Mouse (Mus musculus) heart, embryonic 12.5 days (tissue): ENCODE measurements around the gene Pskh1. TPM values are rescaled to one million over a fixed set of nuclear protein-coding genes. Genes with fewer than 3 reads are reported as not detected.

Source experiments
- ATAC-seq: fragments of 200-750 bp; cut with Nextera tagmentation; 2 replicates; pipeline ENCODE4 v1.8.0; 2017; ENCODE audit warnings: moderate TSS enrichment, moderate library complexity; ENCODE audit not compliant: insufficient number of reproducible peaks, low FRiP score
- H3K27ac ChIP-seq: fragments of 300-500 bp; sonication (generic); 2 replicates; pipeline ENCODE4 v1.5.1; 2016; ENCODE audit warnings: mild to moderate bottlenecking, moderate library complexity; ENCODE audit not compliant: poor library complexity, severe bottlenecking
- H3K27me3 ChIP-seq: fragments of 300-500 bp; sonication (generic); replicated peaks from 2 replicates; pipeline ENCODE4 v1.6.1; 2016; ENCODE audit warnings: mild to moderate bottlenecking, moderate library complexity
- H3K36me3 ChIP-seq: fragments of 300-500 bp; sonication (generic); 2 replicates; pipeline ENCODE4 v1.6.1; 2016; ENCODE audit warnings: mild to moderate bottlenecking, moderate library complexity
- H3K4me1 ChIP-seq: fragments of 300-500 bp; sonication (generic); replicated peaks from 2 replicates; pipeline ENCODE4 v1.6.1; 2016; ENCODE audit warnings: mild to moderate bottlenecking
- H3K4me2 ChIP-seq: fragments of 300-500 bp; sonication (generic); 2 replicates; pipeline ENCODE4 v1.6.1; 2016; ENCODE audit warnings: mild to moderate bottlenecking, moderate library complexity
- H3K4me3 ChIP-seq: fragments of 300-500 bp; sonication (generic); 2 replicates; pipeline ENCODE4 v1.5.1; 2016; ENCODE audit warnings: mild to moderate bottlenecking
- H3K9ac ChIP-seq: fragments of 300-500 bp; sonication (generic); 2 replicates; pipeline ENCODE4 v1.6.1; 2016; ENCODE audit warnings: mild to moderate bottlenecking, moderate library complexity
- H3K9me3 ChIP-seq: fragments of 300-500 bp; sonication (generic); replicated peaks from 2 replicates; pipeline ENCODE4 v1.6.1; 2016; ENCODE audit warnings: mild to moderate bottlenecking, moderate library complexity
- WGBS: fragments of 180-500 bp; shearing (Covaris S2); methylation state at CpG from one replicate; pipeline ENCODE4 v1.1.7; 2016; 5-methylcytosine and 5-hydroxymethylcytosine counted together
- polyA plus RNA-seq: library from polyadenylated mRNA; unstranded; fragments of >200 nt; fragmentation: Nextera tagmentation; extraction: Ambion mirVana; gene quantifications from 2 replicates; pipeline ENCODE4 v1.2.1, GENCODE M21; 2016

Pskh1 gene
- polyA plus RNA-seq: 27.1 and 27.4 TPM in 2 replicates

- peak within 1 kb of the TSS; percentile 88 for H3K27ac ChIP-seq
- H3K9ac ChIP-seq: peak within 1 kb of the TSS; percentile 91
- H3K4me3 ChIP-seq: peak within 1 kb of the TSS; percentile 85
- peak; percentile 95 for ATAC-seq
- WGBS: under 1% methylated on average over 67 of the region's 68 CpGs
- no peaks in the 10 kb centered on the region for H3K27me3 ChIP-seq
- peak within 1 kb of the TSS; percentile 77 for H3K4me2 ChIP-seq
- no peaks in the 10 kb centered on the region for H3K9me3 ChIP-seq
- H3K36me3 ChIP-seq: peaks cover 3% of the 10 kb centered on the region; the same call in 1 of the 2 replicates
- H3K4me1 ChIP-seq: peaks cover 9% of the 10 kb centered on the region
Measured at GRCm38 (mm10) chr8:105900180-105900940, at the start of gene Pskh1. Pskh1 (plus strand) TSS chr8:105900441.

DNA sequence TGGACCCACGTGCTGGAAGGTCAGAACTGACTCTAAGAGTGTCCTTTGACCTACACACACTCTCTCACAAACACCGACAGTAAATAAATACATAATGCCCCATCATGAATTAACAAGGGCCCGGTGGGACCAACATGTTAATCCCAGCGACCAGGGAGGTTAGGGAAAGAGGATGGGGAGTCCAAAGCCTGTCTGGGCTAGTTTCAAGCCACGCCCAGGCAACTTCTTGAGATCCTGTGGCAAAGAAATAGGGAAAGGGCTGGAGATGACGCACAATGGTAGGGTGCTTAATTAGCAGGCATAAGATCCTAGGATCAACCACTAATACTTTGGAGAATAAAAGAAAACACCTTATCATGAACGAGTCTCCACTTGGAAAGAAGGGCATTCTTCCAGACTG, 49.6 kb upstream of the Pskh1 start:
- Histone ChIP-seq H3K4me2 (peak overlapping the region; percentile 61), H3K4me1 (peaks cover 20% of the 10 kb centered on the region), H3K9ac (no peak overlapping the region), H3K4me3 (peak overlapping the region; percentile 27), H3K36me3 (peaks cover 43% of the 10 kb centered on the region), H3K27ac (no peak overlapping the region), H3K9me3 (no peaks in the 10 kb centered on the region), H3K27me3 (no peaks in the 10 kb centered on the region)
- WGBS: 82% methylated on average over 7 of the region's 7 CpGs
- ATAC-seq: no peak

- H3K9me3 ChIP-seq: no peaks in the 10 kb centered on the region
- peaks cover 33% of the 10 kb centered on the region for H3K36me3 ChIP-seq
- peak overlapping the region; percentile 81 for H3K4me2 ChIP-seq
- peak overlapping the region; percentile 92 for H3K4me3 ChIP-seq
- under 1% methylated on average over 34 of the region's 34 CpGs for WGBS
- H3K4me1 ChIP-seq: peaks cover 24% of the 10 kb centered on the region
- H3K27ac ChIP-seq: peak overlapping the region; percentile 67
- H3K27me3 ChIP-seq: no peaks in the 10 kb centered on the region
- H3K9ac ChIP-seq: peak overlapping the region; percentile 86
- peak; percentile 74 for ATAC-seq
Measured at GRCm38 (mm10) chr8:105851651-105852143, 48.5 kb upstream of the Pskh1 start.

DNA sequence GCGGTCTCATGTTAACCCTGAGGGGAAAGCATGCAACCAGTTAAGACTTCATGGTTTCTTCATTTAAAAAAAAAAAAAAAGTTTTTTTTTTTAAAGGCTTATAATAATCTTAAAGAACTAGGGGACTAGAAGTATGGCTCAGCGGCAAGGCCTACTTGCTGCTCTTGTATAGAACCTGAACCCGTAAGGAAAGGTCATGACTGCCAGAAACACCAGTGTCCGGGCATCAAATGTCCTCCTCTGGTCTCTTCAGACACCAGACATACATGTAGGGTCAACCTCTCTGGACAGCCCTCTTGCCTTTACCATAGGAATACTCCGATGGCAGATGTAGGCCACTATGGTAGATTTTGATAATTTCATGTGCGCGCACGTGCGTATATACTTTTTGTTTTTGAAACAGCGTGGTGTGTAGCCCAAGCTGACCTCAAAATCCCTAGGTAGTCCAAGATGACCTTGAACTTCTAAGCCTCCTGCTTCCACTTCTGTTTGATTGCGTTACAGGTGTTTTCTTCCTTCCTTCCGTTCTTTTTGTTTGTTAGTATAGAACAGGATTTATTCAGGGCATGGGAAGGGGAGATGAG, 48.0 kb upstream of the Pskh1 start:
- H3K4me3 ChIP-seq: peak overlapping the region; percentile 92; the same call in 1 of the 2 replicates
- H3K36me3 ChIP-seq: peaks cover 27% of the 10 kb centered on the region
- H3K4me1 ChIP-seq: peaks cover 28% of the 10 kb centered on the region
- ATAC-seq: no peak
- 78% methylated on average over 12 of the region's 12 CpGs for WGBS
- H3K9ac ChIP-seq: no peak overlapping the region
- no peaks in the 10 kb centered on the region for H3K9me3 ChIP-seq
- no peak overlapping the region for H3K27ac ChIP-seq
- no peaks in the 10 kb centered on the region for H3K27me3 ChIP-seq
- H3K4me2 ChIP-seq: peak overlapping the region; percentile 81; the same call in 1 of the 2 replicates

DNA sequence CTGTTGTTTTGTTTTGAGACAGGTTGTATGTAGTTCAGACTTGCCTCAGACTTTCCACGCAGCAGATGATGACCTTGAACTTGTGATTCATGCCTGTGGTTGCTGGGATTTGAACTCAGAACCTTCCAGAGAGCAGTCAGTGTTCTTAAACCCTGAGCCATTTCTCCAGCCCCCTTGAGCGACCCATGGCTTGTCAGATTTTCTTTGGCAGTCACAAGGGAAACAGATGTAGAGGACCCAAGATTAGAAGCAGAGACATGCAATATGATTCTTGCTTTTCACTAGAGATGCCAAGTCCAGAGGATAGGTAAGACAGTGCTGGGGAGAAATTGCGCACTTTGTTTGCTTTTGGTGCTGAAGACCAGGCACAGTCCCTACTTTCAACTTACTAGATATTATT, 47.1 kb upstream of the Pskh1 start, which contains the start of gene Cenpt:
TSS of gene Cenpt (minus strand) at position 101 of the 400 bp plus-strand sequence.
- ATAC-seq: no peak
- peaks cover 35% of the 10 kb centered on the region for H3K4me1 ChIP-seq
- no peak within 1 kb of the TSS for H3K9ac ChIP-seq
- H3K27ac ChIP-seq: no peak within 1 kb of the TSS
- 94% methylated on average over 3 of the region's 3 CpGs for WGBS
- H3K27me3 ChIP-seq: no peaks in the 10 kb centered on the region
- H3K4me3 ChIP-seq: no peak within 1 kb of the TSS
- H3K9me3 ChIP-seq: no peaks in the 10 kb centered on the region
- no peak within 1 kb of the TSS for H3K4me2 ChIP-seq
- peaks cover 23% of the 10 kb centered on the region for H3K36me3 ChIP-seq

DNA sequence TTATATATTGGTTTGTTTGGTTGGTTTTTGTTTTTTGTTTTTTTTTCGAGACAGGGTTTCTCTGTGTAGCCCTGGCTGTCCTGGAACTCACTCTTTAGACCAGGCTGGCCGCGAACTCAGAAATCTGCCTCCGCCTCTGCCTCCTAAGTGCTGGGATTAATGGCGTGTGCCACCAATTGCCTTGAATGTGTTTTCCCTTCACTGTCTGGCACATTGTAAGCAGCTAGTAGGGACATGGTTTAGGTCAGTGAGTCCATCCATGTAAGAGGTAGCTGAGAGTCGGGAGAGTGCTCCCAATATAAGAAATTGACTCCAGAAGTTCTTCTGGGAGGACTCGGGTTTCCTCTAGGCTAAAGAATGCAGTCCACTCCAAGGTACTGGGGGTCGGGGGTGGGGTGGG, 45.9 kb upstream of the Pskh1 start:
- 21% methylated on average over 8 of the region's 8 CpGs for WGBS
- Histone ChIP-seq H3K4me3 (peak overlapping the region; percentile 84), H3K27ac (peak overlapping the region; percentile 81; the same call in 1 of the 2 replicates)

DNA sequence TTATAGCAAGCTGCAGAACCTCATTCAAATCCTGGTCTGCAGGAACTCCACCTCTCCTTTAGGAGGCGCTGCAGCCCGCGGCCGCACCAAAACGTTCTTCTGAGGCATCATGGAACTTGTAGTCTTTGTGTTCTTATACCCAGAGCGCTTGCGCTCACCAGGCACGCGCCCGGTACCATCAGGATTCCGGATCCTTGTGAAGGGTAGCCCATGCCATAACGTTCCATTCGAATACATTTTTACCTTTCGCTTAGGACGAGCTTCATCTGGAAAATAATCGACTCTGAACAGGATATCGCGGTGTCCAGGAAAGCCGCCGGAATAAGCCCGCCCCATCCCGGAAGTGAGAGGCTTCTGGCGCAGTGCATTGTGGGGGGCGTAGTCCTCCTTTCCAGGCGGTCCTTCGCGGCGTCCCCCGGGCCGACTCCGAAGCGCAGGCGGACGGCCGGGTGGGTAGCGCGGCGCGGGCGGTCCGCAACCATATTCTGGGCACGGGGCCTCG, 45.5 kb upstream of the Pskh1 start, which contains the start of gene Thap11:
TSS of gene Thap11 (plus strand) at position 418 of the 502 bp plus-strand sequence.
- H3K4me1 ChIP-seq: peaks cover 39% of the 10 kb centered on the region
- peak within 1 kb of the TSS; percentile 97 for H3K4me2 ChIP-seq
- ATAC-seq: peak; percentile 92
- WGBS: under 1% methylated on average over 43 of the region's 43 CpGs
- H3K4me3 ChIP-seq: peak within 1 kb of the TSS; percentile 84
- peaks cover 14% of the 10 kb centered on the region; the same call in 1 of the 2 replicates for H3K36me3 ChIP-seq
- H3K27ac ChIP-seq: peak within 1 kb of the TSS; percentile 81
- no peaks in the 10 kb centered on the region for H3K27me3 ChIP-seq
- peak within 1 kb of the TSS; percentile 92 for H3K9ac ChIP-seq
- no peaks in the 10 kb centered on the region for H3K9me3 ChIP-seq

More for the DNA sequence above, 45.9 kb upstream of the Pskh1 start:
- Histone ChIP-seq H3K36me3 (peaks cover 19% of the 10 kb centered on the region), H3K9me3 (no peaks in the 10 kb centered on the region), H3K4me1 (peaks cover 39% of the 10 kb centered on the region), H3K4me2 (peak overlapping the region; percentile 97), H3K27me3 (no peaks in the 10 kb centered on the region), H3K9ac (peak overlapping the region; percentile 92)
- no peak for ATAC-seq

DNA sequence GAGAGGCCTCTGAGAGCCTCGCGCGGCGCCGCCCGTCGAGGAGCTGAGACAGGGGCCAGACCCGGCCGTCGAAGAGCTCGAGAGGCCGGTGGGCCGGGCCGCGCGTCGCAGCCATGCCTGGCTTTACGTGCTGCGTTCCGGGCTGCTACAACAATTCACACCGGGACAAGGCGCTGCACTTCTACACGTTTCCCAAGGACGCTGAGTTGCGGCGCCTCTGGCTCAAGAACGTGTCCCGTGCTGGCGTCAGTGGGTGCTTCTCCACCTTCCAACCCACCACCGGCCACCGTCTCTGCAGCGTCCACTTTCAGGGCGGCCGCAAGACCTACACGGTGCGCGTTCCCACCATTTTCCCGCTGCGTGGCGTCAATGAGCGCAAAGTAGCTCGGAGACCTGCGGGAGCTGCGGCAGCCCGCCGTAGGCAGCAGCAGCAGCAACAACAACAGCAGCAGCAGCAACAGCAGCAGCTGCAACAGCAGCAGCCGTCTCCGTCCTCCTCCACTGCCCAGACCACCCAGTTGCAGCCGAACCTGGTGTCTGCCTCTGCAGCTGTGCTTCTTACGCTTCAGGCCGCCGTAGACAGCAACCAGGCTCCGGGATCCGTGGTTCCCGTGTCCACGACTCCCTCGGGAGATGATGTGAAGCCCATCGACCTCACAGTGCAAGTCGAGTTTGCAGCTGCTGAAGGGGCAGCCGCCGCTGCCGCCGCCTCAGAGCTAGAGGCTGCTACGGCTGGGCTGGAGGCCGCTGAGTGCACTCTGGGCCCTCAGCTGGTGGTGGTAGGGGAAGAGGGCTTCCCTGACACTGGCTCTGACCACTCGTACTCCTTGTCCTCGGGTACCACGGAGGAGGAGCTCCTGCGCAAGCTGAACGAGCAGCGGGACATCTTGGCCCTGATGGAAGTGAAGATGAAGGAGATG, 44.7 kb upstream of the Pskh1 start:
- Histone ChIP-seq H3K4me3 (peak overlapping the region; percentile 84), H3K9ac (peak overlapping the region; percentile 92), H3K9me3 (no peaks in the 10 kb centered on the region), H3K4me2 (peak overlapping the region; percentile 97), H3K4me1 (peaks cover 38% of the 10 kb centered on the region), H3K36me3 (peaks cover 12% of the 10 kb centered on the region; the same call in 1 of the 2 replicates), H3K27me3 (no peaks in the 10 kb centered on the region), H3K27ac (peak overlapping the region; percentile 81)
- ATAC-seq: peak; percentile 53
- WGBS: under 1% methylated on average over 71 of the region's 71 CpGs

GRCm38 (mm10) chr8:105856168-105856835, 43.9 kb upstream of the Pskh1 start:
- Histone ChIP-seq H3K27me3 (no peaks in the 10 kb centered on the region), H3K9me3 (no peaks in the 10 kb centered on the region), H3K4me1 (peaks cover 34% of the 10 kb centered on the region), H3K4me3 (peak overlapping the region; percentile 84), H3K9ac (peak overlapping the region; percentile 92), H3K4me2 (peak overlapping the region; percentile 97), H3K36me3 (peaks cover 12% of the 10 kb centered on the region; the same call in 1 of the 2 replicates), H3K27ac (peak overlapping the region; percentile 81; the same call in 1 of the 2 replicates)
- WGBS: 10% methylated on average over 15 of the region's 15 CpGs
- ATAC-seq: no peak

DNA sequence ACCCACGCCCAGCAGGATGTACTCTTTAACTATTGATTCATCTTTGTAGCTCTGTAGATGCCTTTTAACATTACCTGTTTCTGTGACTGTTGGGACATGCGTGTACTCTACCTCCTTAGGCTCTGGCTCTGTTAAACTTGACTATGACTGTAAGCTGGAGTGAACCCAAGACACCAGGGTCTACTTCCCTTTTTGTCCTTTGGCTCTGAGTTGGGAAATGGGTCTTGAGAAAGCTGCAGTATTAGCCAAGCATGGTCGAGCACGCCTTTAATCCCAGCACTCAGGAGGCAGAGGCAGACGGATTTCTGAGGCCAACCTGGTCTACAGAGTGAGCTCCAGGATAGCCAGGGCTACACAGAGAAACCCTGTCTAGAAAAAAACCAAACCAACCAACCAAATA, 41.7 kb upstream of the Pskh1 start:
- no peak overlapping the region for H3K9ac ChIP-seq
- H3K27ac ChIP-seq: no peak overlapping the region
- H3K27me3 ChIP-seq: no peaks in the 10 kb centered on the region
- 81% methylated on average over 5 of the region's 5 CpGs for WGBS
- H3K4me3 ChIP-seq: no peak overlapping the region
- no peak for ATAC-seq
- H3K36me3 ChIP-seq: peaks cover 14% of the 10 kb centered on the region; the same call in 1 of the 2 replicates
- no peaks in the 10 kb centered on the region for H3K9me3 ChIP-seq
- H3K4me1 ChIP-seq: peaks cover 52% of the 10 kb centered on the region
- H3K4me2 ChIP-seq: no peak overlapping the region
